Mouse (Mus musculus): ENCODE data around the gene Cdh9. TPM values are rescaled to one million over a fixed set of nuclear protein-coding genes. Genes with fewer than 3 reads are reported as not detected.

Gene Cdh9
- polyA plus RNA-seq, 1 experiment from 2014 or later: 1.0 TPM

DNA sequence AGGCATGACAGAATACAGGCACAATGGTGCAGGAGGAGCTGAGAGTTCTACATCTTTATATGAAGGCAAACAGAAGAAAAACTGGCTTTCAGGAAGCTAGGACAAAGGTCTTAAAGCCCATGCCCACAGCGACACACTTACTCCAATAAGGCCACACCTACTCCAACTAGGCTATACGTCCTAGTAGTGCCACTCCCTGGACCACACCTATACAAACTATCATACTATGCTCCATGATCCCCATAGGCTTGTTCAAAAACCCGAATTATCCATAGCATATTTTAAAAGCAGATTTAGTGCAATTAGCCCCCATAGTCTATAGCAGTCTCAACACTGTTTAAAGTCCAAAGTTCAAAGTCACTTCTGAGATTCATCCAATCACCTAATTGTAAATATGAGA, 154.0 kb downstream of the Cdh9 start:
- Histone ChIP-seq H3K27me3 (no peaks in the 10 kb centered on the region), H3K9me3 (replicated peaks) (no peaks in the 10 kb centered on the region), H3K4me3 (no peak overlapping the region), H3K4me1 (no peaks in the 10 kb centered on the region), H3K27ac (no peak overlapping the region), H3K36me3 (no peaks in the 10 kb centered on the region), H3K4me2 (replicated peaks) (no peak overlapping the region), H3K9ac (no peak overlapping the region)
- WGBS: 83% methylated on average over 3 of the region's 3 CpGs
- no peak for ATAC-seq (ENCODE audit: low FRiP score)

GRCm38 (mm10) chr15:16896674-16897073, 168.1 kb downstream of the Cdh9 start:
- Histone ChIP-seq H3K4me1 (no peaks in the 10 kb centered on the region), H3K27me3 (no peaks in the 10 kb centered on the region), H3K4me3 (no peak overlapping the region), H3K4me2 (replicated peaks) (no peak overlapping the region), H3K36me3 (no peaks in the 10 kb centered on the region), H3K9me3 (replicated peaks) (no peaks in the 10 kb centered on the region), H3K27ac (no peak overlapping the region), H3K9ac (no peak overlapping the region)
- ATAC-seq (ENCODE audit: low FRiP score): no peak
- 86% methylated on average over 1 of the region's 1 CpGs for WGBS
